Mouse (Mus musculus) R1 (cell line): Measurements from ENCODE around the gene Elmsan1.
A peak's percentile ranks its signal among the peaks of the same experiment; 100 is the strongest.

Experiments
- DNase-seq: peaks from one replicate; pipeline ENCODE4 v3.0.0-alpha.2; 2018; ENCODE audit warnings: low read depth, low spot score

Elmsan1 gene

GRCm38 (mm10) chr12:84100604-84101492 is 117.8 kb downstream of the Elmsan1 start, which contains the start of gene Acot6:
Acot6 (plus strand) TSS chr12:84100654.
- peak; percentile 67 for DNase-seq

DNA sequence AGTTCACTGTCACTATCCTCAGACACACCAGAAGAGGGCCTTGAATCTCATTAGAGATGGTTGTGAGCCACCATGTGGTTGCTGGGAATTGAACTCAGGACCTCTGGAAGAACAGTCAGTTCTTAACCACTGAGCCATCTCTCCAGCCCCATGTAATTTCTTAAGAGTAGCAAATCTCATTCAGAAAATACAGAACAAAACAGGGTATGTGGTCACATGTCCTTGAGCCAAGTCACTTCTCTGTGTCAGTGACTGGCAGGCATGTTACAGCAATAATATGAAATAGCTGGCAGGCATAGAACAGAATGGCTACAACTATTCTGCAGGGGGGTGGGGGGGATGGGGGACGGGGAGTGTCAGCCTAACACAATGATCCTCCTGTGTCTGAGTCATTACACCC is 118.6 kb downstream of the Elmsan1 start:
- DNase-seq = no peak

GRCm38 (mm10) chr12:84099605-84100004 is 119.1 kb downstream of the Elmsan1 start:
- DNase-seq = no peak
